Mouse (Mus musculus): ENCODE measurements at regions not wholly inside any gene's neighbourhood (a gene's known extent, or its start where the extent isn't known, plus 50 kb on each side); places are given as distances from the start of the nearest gene placed in this dataset.

- no peak for TF ChIP-seq GATA4 (IDR thresholded peaks at IDR 0.05; ENCODE audit: insufficient replicate concordance, low read length)
Observed at GRCm38 (mm10) chr10:108111398-108111797, 50.6 kb upstream of the Ppp1r12a start.

GRCm38 (mm10) chr10:108110891-108111290 lies 51.1 kb upstream of the Ppp1r12a start:
- no peak for TF ChIP-seq GATA4 (IDR thresholded peaks at IDR 0.05; ENCODE audit: insufficient replicate concordance, low read length)

DNA sequence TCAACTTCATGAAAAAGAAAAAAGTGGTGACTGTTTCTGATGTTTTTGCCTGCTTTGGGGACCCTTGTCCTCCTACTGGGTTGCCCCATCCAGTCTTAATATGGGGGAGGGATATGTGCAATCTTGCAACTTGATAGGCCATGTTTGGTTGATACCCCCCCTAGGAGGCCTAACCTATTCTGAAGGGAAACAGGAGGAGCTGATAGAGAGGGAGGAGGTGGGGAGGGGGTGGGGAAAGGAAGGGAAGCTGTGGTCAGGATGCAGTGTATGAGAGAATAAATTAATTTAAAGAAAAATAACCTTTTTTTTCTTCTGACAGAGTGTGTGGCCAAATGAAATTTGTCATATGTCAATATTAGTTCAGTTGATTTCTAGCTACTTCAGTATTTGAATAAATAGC lies 51.8 kb upstream of the Ppp1r12a start:
- TF ChIP-seq GATA4 (IDR thresholded peaks at IDR 0.05; ENCODE audit: insufficient replicate concordance, low read length): no peak

- no peak for TF ChIP-seq GATA4 (IDR thresholded peaks at IDR 0.05; ENCODE audit: insufficient replicate concordance, low read length)
Observed at GRCm38 (mm10) chr10:108101521-108101920, 60.5 kb upstream of the Ppp1r12a start.

- no peak for TF ChIP-seq GATA4 (IDR thresholded peaks at IDR 0.05; ENCODE audit: insufficient replicate concordance, low read length)
Observed at GRCm38 (mm10) chr10:108093043-108093442, 69.0 kb upstream of the Ppp1r12a start.

GRCm38 (mm10) chr10:108089375-108089981 lies 72.5 kb upstream of the Ppp1r12a start:
- TF ChIP-seq GATA4 (IDR thresholded peaks at IDR 0.05; ENCODE audit: insufficient replicate concordance, low read length): no peak

DNA sequence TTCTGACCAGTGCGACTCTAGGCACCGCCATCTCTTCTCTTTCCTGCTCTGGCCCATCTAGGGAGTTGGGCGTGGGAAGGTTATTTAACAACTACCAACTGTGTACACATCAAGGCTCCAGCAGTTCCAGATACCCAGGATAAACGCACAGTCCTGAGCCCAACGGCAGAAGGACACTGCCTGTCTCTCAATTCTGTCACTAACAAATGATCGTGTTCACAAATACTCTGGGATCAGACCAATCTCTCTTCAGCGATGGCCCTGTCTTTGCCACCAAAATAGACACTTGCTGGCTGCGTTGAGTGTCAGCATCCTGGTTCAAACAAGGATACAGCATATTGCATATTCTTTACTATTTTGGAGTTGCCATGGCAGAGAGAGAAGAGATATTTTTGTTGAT lies 73.1 kb upstream of the Ppp1r12a start:
- TF ChIP-seq GATA4 (IDR thresholded peaks at IDR 0.05; ENCODE audit: insufficient replicate concordance, low read length): no peak

DNA sequence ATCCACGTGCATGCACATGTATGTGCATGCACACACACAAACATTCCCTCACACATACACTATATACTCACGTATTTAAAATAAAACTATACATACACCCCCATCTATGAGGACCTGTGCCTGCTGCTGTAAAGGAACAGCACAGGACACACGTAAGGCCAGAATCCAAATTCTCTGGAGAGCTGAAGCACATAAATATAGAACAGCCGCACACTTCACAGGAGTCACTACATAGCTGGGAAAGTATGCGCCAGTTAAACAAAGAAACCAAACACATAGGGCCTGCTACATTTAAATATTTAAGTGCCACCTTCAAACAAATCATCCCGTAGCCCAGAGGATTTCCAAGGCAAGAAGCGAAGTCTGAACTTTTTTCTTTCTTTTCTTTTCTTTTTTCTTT lies 73.8 kb upstream of the Ppp1r12a start:
- no peak for TF ChIP-seq GATA4 (IDR thresholded peaks at IDR 0.05; ENCODE audit: insufficient replicate concordance, low read length)

GRCm38 (mm10) chr10:108083220-108083619 lies 78.8 kb upstream of the Ppp1r12a start:
- no peak for TF ChIP-seq GATA4 (IDR thresholded peaks at IDR 0.05; ENCODE audit: insufficient replicate concordance, low read length)

DNA sequence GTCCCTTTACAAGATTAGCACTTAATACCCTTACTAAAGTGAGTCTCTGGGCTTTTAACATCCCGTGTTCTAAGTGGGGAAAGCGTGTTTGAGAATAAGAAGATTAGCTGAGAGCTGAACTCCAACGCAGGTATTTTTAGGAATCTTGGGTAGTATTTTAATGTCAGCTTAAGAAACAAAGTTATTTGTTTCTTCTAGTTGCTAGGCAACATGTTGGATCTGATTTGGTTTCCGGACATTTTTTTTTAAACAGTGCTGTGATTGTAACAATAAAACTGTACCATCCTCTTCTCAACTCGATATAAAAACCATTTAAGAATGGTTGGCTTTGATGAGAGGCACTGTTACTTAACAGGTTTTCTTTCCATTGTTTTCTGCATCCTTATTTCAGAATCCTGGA lies 86.8 kb upstream of the Ppp1r12a start:
- TF ChIP-seq GATA4 (IDR thresholded peaks at IDR 0.05; ENCODE audit: insufficient replicate concordance, low read length): no peak

GRCm38 (mm10) chr10:108073828-108074227 lies 88.2 kb upstream of the Ppp1r12a start:
- TF ChIP-seq GATA4 (IDR thresholded peaks at IDR 0.05; ENCODE audit: insufficient replicate concordance, low read length): no peak

- TF ChIP-seq GATA4 (IDR thresholded peaks at IDR 0.05; ENCODE audit: insufficient replicate concordance, low read length): no peak
Observed at GRCm38 (mm10) chr10:108072211-108072610, 89.8 kb upstream of the Ppp1r12a start.

DNA sequence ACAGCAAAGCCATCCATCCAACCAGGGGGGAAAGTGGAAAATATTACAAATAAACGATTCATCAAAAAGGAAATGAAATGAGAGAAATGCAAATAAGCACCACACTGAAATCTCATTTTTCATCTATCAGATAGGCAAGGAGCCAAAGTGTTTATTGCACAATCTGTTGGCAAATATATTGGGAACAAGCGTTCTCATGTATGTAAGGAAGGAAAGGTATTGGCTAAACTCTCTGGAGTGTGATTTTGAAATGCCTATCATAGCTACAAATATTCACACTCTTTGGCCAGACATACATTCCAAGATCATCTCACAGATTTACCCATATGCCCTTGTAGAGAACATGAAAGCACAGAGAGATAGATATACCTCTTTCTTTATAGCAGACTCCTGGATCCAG lies 90.6 kb upstream of the Ppp1r12a start:
- TF ChIP-seq GATA4 (IDR thresholded peaks at IDR 0.05; ENCODE audit: insufficient replicate concordance, low read length): peak; percentile 72

GRCm38 (mm10) chr10:108067723-108068122 lies 94.3 kb upstream of the Ppp1r12a start:
- TF ChIP-seq GATA4 (IDR thresholded peaks at IDR 0.05; ENCODE audit: insufficient replicate concordance, low read length): no peak

GRCm38 (mm10) chr10:108066241-108066640 lies 95.8 kb upstream of the Ppp1r12a start:
- no peak for TF ChIP-seq GATA4 (IDR thresholded peaks at IDR 0.05; ENCODE audit: insufficient replicate concordance, low read length)

GRCm38 (mm10) chr10:108061813-108062435 lies 100.1 kb upstream of the Ppp1r12a start:
- TF ChIP-seq GATA4 (IDR thresholded peaks at IDR 0.05; ENCODE audit: insufficient replicate concordance, low read length): no peak

DNA sequence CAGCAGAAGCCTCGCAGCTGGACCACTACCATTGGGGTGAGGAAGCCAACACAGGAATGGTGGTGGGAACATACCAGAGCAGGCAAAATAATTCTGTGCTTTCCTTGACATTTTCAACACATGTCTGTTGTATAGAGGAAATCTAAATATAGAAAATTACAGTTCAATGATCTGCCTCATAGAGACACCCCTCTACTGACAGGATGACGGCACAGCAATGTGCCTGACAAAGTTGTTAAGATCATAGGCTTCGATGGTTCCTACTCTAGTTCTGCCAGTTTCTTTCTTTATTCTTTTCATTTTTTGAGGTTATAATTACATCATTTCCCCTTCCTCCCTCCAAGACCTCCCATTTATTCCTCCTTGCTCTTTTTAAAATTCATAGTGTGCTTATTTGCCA lies 101.4 kb upstream of the Ppp1r12a start:
- TF ChIP-seq GATA4 (IDR thresholded peaks at IDR 0.05; ENCODE audit: insufficient replicate concordance, low read length): no peak

All from liver, adult (tissue).